Mouse (Mus musculus) adrenal gland, adult 2 months (tissue): Measurements from ENCODE around the gene Cblb. TPM values are rescaled to one million over a fixed set of nuclear protein-coding genes. Genes with fewer than 3 reads are reported as not detected.

Source experiments
- DNase-seq: peaks from one replicate; pipeline ENCODE4 v3.0.0; 2021
- polyA plus RNA-seq: library from polyadenylated mRNA; depleted of rRNA; stranded (reverse); fragments of >200 nt; gene quantifications from 2 replicates; pipeline ENCODE4 v1.2.3, GENCODE M21; 2012
- total RNA-seq, 2 experiments: library from RNA; stranded (reverse); gene quantifications; 2 replicates each; pipeline ENCODE4 v1.2.3; 2021

Cblb gene
- total and polyA plus RNA-seq, 3 experiments = 7.8 to 39.4 (median 26.8) TPM

DNA sequence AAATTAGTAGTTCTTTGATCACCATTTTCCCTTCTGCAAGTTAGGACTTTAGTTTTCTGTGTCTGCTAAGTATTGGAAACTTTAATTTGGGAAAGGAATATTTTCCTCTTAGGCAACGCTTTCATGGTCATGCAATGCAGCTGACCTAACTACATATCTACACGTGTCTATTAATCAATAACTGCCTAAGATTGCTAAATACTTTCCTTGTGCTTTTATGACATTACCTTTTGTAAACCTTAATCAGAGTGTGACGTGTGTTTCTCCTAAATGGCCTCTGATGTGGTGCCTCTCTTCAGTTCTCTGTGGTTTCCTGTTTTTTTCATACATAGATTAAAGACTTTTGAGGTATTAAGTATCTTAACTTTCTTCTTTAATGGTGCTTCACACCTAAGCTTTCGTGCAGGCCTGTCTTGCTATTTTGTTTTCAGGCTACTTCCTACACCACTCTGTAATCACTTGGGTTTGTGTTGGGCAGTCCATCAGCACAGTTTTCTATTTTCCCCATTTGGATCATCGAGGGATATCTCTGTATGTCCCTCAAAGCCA lies 98.4 kb downstream of the Cblb start:
- no peak for DNase-seq

- no peak for DNase-seq
Observed at GRCm38 (mm10) chr16:52132808-52133490, 101.9 kb downstream of the Cblb start.

DNA sequence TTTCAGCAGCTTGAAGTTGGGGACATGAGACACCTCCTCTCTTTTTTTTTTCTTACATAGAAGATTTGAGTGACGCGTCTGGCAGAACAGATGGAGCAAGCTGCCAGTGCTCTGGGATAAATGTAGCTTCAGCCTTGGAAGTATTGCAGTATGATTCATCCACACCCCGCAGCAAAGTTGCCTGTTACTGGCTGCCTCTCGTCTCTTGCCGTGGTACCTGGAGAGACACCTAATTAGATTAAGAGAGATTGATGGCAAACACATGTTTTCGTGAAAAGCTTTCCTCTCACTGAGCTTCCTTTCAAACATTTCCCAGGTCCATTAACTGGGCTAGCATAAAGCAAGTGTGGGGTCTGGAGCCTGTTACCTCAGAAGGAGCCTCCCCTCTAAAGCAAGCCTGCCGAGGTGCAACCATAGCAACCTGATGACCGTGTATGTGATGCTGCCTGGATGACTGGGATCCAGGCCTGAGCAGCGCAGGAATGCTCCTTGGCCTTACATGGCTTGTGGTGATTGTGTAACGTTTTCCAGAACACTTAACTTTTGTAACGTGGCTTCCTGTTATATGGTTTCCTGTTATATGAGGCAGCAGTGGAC lies 103.7 kb downstream of the Cblb start:
- peak; percentile 77 for DNase-seq

GRCm38 (mm10) chr16:52135689-52136390 lies 104.8 kb downstream of the Cblb start:
- DNase-seq = no peak

GRCm38 (mm10) chr16:52143101-52143500 lies 112.1 kb downstream of the Cblb start:
- no peak for DNase-seq

DNA sequence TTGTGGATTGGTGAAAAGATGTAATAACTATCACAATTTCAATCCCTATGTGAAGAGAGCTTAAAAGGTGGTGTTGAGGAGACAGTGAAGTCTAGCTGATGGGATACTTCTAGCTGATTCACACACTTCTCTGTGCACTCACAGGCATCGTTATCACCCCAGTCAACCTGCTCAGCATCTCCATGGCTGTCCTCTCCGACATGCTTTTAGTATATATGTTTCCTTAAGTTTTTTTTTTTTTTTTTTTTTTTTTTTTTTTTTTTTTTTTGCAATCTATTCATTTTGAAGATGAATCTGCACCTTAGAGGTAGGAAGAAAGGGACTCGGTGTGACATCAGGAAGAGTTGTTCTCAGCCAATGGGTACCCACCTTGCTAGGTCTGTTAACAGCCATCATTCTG lies 112.8 kb downstream of the Cblb start:
- DNase-seq = no peak

DNA sequence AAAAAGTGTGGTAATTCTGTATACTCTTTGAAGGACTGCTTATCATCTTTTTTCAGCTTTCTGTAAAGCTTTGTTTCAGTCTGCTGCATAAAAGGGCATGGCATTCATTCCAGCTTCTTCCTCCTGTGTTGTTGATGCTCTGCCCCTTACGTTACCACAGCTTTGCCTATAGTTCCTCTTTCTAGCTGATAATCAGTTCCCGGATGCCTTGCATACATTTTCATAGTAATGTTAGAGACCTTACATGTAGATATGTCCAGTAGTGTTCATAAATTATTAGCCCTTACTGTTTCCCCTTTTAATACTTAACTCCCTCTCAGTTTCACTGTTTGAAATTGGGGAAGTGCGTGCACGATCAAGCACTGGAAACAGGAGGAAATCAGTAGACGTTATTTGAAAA lies 113.8 kb downstream of the Cblb start:
- no peak for DNase-seq

DNA sequence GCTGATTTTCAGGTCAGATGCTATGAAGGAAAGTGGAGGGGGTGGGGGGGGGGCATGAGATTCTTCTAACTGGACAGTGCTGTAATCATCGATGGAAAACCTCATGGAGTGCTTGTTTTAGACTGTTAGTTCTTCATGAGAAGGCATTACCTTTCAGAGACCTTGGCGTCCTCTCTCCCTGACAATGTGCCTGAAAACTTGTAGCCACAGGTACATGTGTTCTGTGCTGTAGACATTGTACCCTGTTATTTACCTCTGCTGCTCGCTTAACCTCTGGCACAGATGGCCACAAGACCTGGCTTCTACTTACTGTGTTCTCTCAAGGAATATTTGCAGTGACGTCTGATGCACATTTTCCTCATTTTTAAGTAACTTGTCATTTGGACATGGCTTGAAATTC lies 114.5 kb downstream of the Cblb start:
- DNase-seq = no peak

DNA sequence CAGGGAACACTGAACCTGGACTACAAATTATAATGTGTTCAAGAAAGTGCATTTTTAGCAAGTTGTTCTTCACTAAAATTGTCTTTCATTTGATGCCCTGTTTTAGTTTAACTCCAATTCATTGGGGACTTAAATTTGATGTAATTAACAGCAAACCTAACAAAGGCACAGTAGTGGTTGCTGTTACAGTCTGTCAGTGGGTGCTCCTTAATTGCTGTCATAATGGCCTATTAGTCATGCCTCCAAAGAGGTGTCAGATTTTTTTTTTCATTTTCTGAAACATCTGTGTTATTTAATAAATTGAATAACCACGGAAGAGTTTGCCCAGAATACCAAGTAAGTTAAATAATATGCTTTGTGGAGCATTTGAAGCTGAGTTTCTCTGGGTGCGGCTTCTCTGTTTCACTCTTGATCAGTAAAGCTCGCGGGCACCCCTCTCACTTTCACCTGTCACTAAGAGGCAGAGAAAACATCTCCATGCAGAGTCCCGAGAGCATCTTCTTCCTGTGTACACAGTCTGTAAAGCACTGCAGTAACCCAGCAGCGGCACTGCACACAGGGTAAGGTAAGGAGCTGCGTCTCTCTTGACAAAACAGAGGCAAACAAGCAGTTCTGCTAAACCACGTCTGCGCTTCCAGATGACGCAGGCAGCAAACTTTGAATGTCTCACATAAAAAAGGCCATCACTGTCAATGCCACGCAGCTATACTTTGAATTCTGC lies 116.1 kb downstream of the Cblb start:
- no peak for DNase-seq

- no peak for DNase-seq
Observed at GRCm38 (mm10) chr16:52148041-52148440, 117.0 kb downstream of the Cblb start.

DNA sequence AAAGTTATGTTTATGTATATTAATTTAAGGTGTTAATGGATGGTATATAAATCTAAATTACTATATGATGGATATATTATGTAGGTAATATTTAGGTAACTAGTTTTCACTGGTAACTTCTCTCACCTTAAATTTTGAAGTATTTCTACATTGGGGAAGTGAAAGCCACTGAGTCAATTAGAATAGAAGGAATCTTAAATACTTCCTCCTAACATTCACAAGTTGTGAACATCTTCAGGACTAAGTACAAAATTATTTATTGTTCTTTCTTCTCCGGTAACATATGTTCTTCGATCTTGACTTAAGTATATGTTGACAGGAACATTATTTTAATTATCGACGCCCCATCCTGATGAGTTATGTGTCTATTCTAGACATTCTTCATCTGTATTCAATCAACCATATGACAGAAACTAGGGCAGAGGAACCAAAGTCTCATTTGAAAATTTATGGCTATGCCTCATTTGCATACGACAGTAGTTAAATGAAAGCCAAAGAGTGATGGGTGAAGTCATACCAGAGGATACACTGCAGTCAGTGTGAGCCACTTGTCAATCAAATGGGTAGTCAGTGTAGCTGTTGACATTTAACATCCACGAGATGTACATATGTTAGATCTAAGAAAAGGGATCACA lies 118.2 kb downstream of the Cblb start:
- no peak for DNase-seq

GRCm38 (mm10) chr16:52155030-52155696 lies 124.1 kb downstream of the Cblb start:
- no peak for DNase-seq

DNA sequence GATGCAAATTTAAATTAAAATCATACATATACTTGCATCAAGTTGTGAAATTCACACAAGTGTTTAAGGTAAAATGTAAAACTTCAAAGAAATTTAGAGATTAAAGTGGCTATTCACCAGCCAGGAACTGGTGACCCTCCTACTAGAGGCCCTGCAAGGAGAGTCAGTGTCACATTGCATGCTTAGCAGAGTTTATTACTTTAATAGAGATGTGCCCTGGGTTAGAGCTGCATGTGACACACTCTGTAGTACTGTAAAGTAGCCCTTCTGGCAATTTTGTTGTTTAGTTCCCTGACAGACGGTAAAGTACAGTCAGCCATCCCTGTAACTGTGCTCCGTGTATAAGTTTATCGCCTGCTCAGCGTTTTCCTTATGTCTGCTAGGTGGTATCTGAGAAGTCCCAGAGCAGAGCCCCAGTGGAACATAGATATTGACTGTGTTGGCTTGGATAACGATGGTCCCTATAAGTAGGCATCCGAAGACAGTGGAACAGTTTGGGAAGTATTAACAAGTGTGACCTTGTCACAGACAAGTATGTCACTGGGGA lies 129.0 kb downstream of the Cblb start:
- no peak for DNase-seq

DNA sequence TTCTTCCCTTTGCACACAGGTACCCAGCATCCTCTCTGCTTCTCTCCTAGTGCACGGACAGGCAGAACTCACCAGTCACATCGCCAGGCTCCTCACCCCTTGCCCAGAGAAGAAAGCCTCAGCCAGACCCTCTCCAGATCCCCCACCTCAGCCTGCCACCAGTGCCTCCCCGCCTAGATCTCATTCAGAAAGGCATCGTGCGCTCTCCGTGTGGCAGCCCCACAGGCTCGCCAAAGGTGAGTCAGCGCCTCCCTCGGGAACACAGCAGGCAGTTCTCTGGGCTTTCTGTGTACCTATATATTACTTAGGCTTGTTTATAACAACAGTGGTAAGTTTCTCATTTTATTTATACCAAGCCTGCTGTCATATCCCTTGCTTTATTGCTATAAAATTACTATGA lies 133.2 kb downstream of the Cblb start:
- DNase-seq = no peak

- DNase-seq = no peak
Observed at GRCm38 (mm10) chr16:52173253-52173652, 142.2 kb downstream of the Cblb start.

DNA sequence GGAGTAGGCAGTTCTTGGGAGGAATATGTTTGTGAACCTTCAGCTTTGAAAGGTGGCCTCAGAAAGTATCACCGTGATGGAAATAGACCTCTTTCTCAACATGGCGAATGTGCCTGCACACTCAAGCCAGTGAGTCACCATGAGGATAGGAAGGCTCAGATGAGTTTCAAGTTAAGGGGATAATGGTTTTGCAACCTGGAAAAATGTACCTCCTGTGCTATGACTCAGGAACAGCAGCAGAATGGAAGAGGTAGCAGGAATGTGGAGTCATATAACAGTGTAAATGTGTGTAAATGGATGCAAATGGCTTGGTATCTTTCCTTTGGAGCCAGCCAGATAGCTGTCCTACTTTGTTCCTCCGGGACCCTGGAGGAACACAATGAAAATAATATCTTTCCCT lies 148.8 kb downstream of the Cblb start:
- DNase-seq = no peak

GRCm38 (mm10) chr16:52182057-52182456 lies 151.0 kb downstream of the Cblb start:
- DNase-seq = no peak

GRCm38 (mm10) chr16:52184350-52184749 lies 153.3 kb downstream of the Cblb start:
- DNase-seq = no peak

- DNase-seq = peak; percentile 16
Observed at GRCm38 (mm10) chr16:52186731-52187130, 155.7 kb downstream of the Cblb start.

GRCm38 (mm10) chr16:52189103-52189502 lies 158.1 kb downstream of the Cblb start:
- no peak for DNase-seq

DNA sequence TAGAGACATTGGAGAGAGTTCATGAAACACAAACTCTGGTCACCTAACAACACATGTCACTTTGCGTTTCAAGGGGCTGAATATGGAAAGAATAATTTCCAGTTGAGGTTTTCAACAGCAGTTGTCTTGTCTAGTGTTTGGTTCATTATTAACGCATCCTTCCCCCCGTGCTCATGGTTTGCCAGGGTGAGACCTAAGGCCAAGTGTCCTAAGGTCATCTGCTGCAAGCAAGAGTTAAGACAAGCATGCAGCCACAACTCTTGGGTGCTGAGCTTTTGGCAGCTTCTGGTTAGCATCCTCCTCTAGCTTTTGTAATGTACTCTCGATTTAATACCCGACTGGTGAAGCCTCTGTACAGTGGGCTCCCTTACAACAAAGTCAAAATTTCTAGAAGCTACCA lies 159.7 kb downstream of the Cblb start:
- DNase-seq = no peak
